Mouse (Mus musculus): Measurements from ENCODE around the gene Oxt. TPM values are rescaled to one million over a fixed set of nuclear protein-coding genes. Genes with fewer than 3 reads are reported as not detected.

Oxt gene
- total RNA-seq (2014; rRNA removed; ENCODE audit: low replicate concordance) = not detected in 2 replicates
- not detected in 2 replicates for polyA plus RNA-seq (2015; fragmentation: Nextera tagmentation; extraction: Ambion mirVana)

DNA sequence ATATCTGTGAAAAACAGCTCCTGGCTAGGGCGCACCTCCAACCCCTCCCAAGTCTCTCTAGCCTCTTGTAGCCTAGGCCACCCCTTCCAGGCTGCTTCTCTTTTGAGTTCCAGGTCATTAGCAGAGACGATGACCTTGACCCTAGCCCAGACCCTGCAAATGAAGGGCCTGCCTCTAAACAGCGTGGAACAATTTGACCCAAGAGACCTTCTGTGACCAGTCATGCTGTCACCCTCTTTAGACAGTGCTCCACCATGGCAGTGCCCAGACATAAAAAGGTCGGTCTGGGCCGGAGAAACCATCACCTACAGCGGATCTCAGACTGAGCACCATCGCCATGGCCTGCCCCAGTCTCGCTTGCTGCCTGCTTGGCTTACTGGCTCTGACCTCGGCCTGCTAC lies at the start of gene Oxt:
Gene Oxt, plus strand, starts transcription at position 301 of the 400 bp plus-strand sequence.
- 66% methylated on average over 9 of the region's 9 CpGs for WGBS
- Histone ChIP-seq H3K27me3 (ENCODE audit: control insufficient read depth, insufficient read depth, low read length) (peaks cover 59% of the 10 kb centered on the region), H3K27ac (ENCODE audit: low read depth) (no peak within 1 kb of the TSS), H3K4me2 (ENCODE audit: low read depth, low read length) (peak within 1 kb of the TSS; percentile 57), H3K4me3 (ENCODE audit: low read depth, low read length) (peak within 1 kb of the TSS; percentile 42), H3K36me3 (replicated peaks; ENCODE audit: control insufficient read depth, insufficient read depth, low read length) (no peaks in the 10 kb centered on the region), H3K4me1 (ENCODE audit: control insufficient read depth, insufficient read depth) (peaks cover 7% of the 10 kb centered on the region; the same call in 1 of the 2 replicates), H3K9ac (replicated peaks; ENCODE audit: low read depth, low read length) (no peak within 1 kb of the TSS; the same call in 1 of the 2 replicates), H3K9me3 (replicated peaks; ENCODE audit: control insufficient read depth, low read length) (no peaks in the 10 kb centered on the region)
- no peak for TF ChIP-seq CTCF (IDR thresholded peaks at IDR 0.05; ENCODE audit: low read depth)
- no peak for TF ChIP-seq EP300 (IDR thresholded peaks at IDR 0.05; ENCODE audit: low read depth)
- DNase-seq (ENCODE audit: low spot score) (no peak), ATAC-seq (ENCODE audit: insufficient read depth, low read depth) (no peak)

DNA sequence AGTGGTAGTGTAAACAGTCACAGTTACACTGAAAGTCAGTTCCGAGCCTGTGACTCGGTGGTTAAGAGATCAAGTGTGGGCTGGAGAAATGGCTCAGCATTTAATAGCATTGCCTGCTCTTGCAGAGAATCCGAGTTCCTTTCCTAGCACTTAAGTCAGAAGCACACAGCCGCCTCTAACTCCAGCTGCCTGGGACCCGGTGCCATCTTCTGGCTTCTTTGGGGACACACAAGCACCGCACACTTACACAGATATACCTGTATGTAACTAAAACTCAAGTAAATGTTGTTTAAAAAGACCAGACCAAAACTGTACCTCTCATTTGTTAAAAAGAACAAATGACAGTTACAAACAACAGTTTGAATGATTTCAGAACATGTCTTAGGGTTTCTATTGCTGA lies 47.5 kb upstream of the Oxt start:
- 86% methylated on average over 6 of the region's 6 CpGs for WGBS

DNA sequence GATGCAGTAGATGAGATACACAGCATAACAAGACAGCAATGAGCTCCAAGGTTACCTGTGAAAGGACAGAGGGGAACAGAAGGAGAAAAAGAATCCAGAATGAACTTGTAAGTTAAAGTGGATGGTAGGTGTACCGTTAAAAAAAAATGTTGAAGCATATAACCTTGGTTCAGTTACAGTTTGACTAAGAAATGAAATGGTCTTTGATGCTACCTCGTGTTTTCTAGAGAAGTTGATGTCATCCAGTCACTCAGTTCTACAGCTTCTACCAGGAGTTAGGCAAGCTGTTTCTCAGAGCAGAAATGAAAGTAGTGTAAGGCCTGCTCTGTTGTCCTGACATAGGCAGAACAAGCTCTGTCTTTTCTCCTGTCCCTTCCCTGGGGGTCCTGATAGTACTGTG lies 46.7 kb upstream of the Oxt start:
- H3K4me1 ChIP-seq (ENCODE audit: control insufficient read depth, insufficient read depth) = no peaks in the 10 kb centered on the region
- no peak overlapping the region for H3K27ac ChIP-seq (ENCODE audit: low read depth)
- H3K9me3 ChIP-seq (replicated peaks; ENCODE audit: control insufficient read depth, low read length) = no peaks in the 10 kb centered on the region
- H3K4me2 ChIP-seq (ENCODE audit: low read depth, low read length) = no peak overlapping the region
- 90% methylated on average over 2 of the region's 2 CpGs for WGBS
- DNase-seq (ENCODE audit: low spot score) (no peak), ATAC-seq (ENCODE audit: insufficient read depth, low read depth) (no peak)
- H3K27me3 ChIP-seq (ENCODE audit: control insufficient read depth, insufficient read depth, low read length) = no peaks in the 10 kb centered on the region
- no peak overlapping the region for H3K4me3 ChIP-seq (ENCODE audit: low read depth, low read length)
- TF ChIP-seq EP300 (IDR thresholded peaks at IDR 0.05; ENCODE audit: low read depth) (no peak), CTCF (IDR thresholded peaks at IDR 0.05; ENCODE audit: low read depth) (no peak)
- peaks cover 68% of the 10 kb centered on the region for H3K36me3 ChIP-seq (replicated peaks; ENCODE audit: control insufficient read depth, insufficient read depth, low read length)
- no peak overlapping the region for H3K9ac ChIP-seq (replicated peaks; ENCODE audit: low read depth, low read length)

More for the DNA sequence above, 47.5 kb upstream of the Oxt start:
- Histone ChIP-seq H3K27ac (ENCODE audit: low read depth) (no peak overlapping the region), H3K36me3 (replicated peaks; ENCODE audit: control insufficient read depth, insufficient read depth, low read length) (peaks cover 61% of the 10 kb centered on the region), H3K27me3 (ENCODE audit: control insufficient read depth, insufficient read depth, low read length) (no peaks in the 10 kb centered on the region), H3K9me3 (replicated peaks; ENCODE audit: control insufficient read depth, low read length) (no peaks in the 10 kb centered on the region), H3K9ac (replicated peaks; ENCODE audit: low read depth, low read length) (no peak overlapping the region), H3K4me1 (ENCODE audit: control insufficient read depth, insufficient read depth) (no peaks in the 10 kb centered on the region), H3K4me3 (ENCODE audit: low read depth, low read length) (no peak overlapping the region), H3K4me2 (ENCODE audit: low read depth, low read length) (no peak overlapping the region)
- no peak for DNase-seq (ENCODE audit: low spot score)
- no peak for ATAC-seq (ENCODE audit: insufficient read depth, low read depth)
- no peak; the same call in 1 of the 2 replicates for TF ChIP-seq CTCF (IDR thresholded peaks at IDR 0.05; ENCODE audit: low read depth)
- TF ChIP-seq EP300 (IDR thresholded peaks at IDR 0.05; ENCODE audit: low read depth) = no peak

DNA sequence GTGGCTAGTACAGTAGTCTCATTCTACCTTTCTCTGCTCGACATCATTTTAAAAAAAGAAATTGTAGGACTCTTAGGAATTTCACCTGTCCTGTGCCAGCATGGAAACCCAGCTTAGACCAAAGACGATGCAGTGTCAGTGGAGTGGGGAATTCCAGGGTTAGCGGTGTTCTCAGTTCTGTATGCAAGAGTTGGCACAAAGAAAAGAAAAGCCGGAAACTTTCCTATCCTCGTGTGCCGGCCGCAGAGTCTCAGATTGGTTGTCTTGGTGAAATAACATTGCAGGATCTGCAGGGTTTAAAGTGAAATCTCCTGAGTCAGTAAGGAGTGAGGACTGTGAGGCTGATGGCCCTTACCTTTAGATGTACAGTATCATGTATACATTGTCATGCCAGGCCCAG lies 46.0 kb upstream of the Oxt start:
- H3K4me1 ChIP-seq (ENCODE audit: control insufficient read depth, insufficient read depth) = no peaks in the 10 kb centered on the region
- WGBS = 75% methylated on average over 7 of the region's 7 CpGs
- H3K36me3 ChIP-seq (replicated peaks; ENCODE audit: control insufficient read depth, insufficient read depth, low read length) = peaks cover 72% of the 10 kb centered on the region
- TF ChIP-seq EP300 (IDR thresholded peaks at IDR 0.05; ENCODE audit: low read depth) (no peak), CTCF (IDR thresholded peaks at IDR 0.05; ENCODE audit: low read depth) (no peak)
- H3K9me3 ChIP-seq (replicated peaks; ENCODE audit: control insufficient read depth, low read length) = no peaks in the 10 kb centered on the region
- DNase-seq (ENCODE audit: low spot score) (no peak), ATAC-seq (ENCODE audit: insufficient read depth, low read depth) (no peak)
- no peak overlapping the region for H3K4me2 ChIP-seq (ENCODE audit: low read depth, low read length)
- H3K4me3 ChIP-seq (ENCODE audit: low read depth, low read length) = no peak overlapping the region
- H3K27me3 ChIP-seq (ENCODE audit: control insufficient read depth, insufficient read depth, low read length) = no peaks in the 10 kb centered on the region
- H3K27ac ChIP-seq (ENCODE audit: low read depth) = no peak overlapping the region
- H3K9ac ChIP-seq (replicated peaks; ENCODE audit: low read depth, low read length) = no peak overlapping the region

DNA sequence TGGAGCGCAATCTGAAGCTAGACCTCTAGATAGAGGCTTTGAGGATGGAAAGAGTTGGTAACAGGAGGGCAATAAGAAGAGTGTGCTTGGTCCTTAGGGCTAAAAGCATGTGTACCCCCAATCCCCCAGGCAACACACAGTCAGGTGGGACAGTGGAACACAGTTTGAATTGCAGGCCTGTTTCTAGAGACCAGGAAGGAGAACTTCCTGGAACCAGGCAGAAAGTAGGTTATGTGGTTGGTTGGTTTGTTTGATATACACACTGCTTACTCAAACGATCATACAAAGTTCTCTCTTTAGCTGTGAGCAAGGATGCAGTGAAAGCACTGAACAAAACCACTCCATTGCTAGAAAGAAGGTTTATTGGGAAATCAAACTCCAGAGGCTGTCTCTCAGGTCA lies 43.8 kb upstream of the Oxt start:
- Histone ChIP-seq H3K9ac (replicated peaks; ENCODE audit: low read depth, low read length) (no peak overlapping the region), H3K27me3 (ENCODE audit: control insufficient read depth, insufficient read depth, low read length) (no peaks in the 10 kb centered on the region), H3K27ac (ENCODE audit: low read depth) (no peak overlapping the region), H3K4me3 (ENCODE audit: low read depth, low read length) (no peak overlapping the region), H3K9me3 (replicated peaks; ENCODE audit: control insufficient read depth, low read length) (no peaks in the 10 kb centered on the region), H3K4me2 (ENCODE audit: low read depth, low read length) (no peak overlapping the region), H3K36me3 (replicated peaks; ENCODE audit: control insufficient read depth, insufficient read depth, low read length) (peaks cover 75% of the 10 kb centered on the region), H3K4me1 (ENCODE audit: control insufficient read depth, insufficient read depth) (no peaks in the 10 kb centered on the region)
- WGBS = 82% methylated on average over 2 of the region's 2 CpGs
- ATAC-seq (ENCODE audit: insufficient read depth, low read depth) (no peak), DNase-seq (ENCODE audit: low spot score) (no peak)
- TF ChIP-seq EP300 (IDR thresholded peaks at IDR 0.05; ENCODE audit: low read depth) (no peak), CTCF (IDR thresholded peaks at IDR 0.05; ENCODE audit: low read depth) (no peak)

DNA sequence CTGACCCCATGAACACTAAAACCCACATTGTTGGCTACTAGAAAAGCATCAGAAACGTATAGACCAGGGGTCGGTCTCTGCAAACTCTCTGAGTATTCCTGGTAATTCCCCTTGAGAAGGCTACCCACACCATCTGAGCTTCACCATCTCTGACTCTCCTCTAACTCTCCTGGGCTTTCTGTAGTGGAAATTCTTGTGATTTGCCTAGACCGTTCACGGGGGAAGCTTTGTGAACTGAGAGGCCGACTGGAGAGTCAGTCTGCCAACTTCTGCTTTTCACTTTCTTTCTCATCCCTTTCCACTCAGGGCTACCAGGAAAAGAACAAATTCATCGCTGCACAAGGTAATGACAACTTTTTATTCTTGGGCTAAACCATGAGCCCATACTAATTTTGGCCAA lies 41.0 kb upstream of the Oxt start:
- TF ChIP-seq CTCF (IDR thresholded peaks at IDR 0.05; ENCODE audit: low read depth) = no peak
- no peak for TF ChIP-seq EP300 (IDR thresholded peaks at IDR 0.05; ENCODE audit: low read depth)
- ATAC-seq (ENCODE audit: insufficient read depth, low read depth) (no peak), DNase-seq (ENCODE audit: low spot score) (no peak)
- Histone ChIP-seq H3K27me3 (ENCODE audit: control insufficient read depth, insufficient read depth, low read length) (no peaks in the 10 kb centered on the region), H3K9me3 (replicated peaks; ENCODE audit: control insufficient read depth, low read length) (no peaks in the 10 kb centered on the region), H3K4me2 (ENCODE audit: low read depth, low read length) (no peak overlapping the region), H3K9ac (replicated peaks; ENCODE audit: low read depth, low read length) (no peak overlapping the region), H3K36me3 (replicated peaks; ENCODE audit: control insufficient read depth, insufficient read depth, low read length) (peaks cover 74% of the 10 kb centered on the region), H3K27ac (ENCODE audit: low read depth) (no peak overlapping the region), H3K4me1 (ENCODE audit: control insufficient read depth, insufficient read depth) (no peaks in the 10 kb centered on the region), H3K4me3 (ENCODE audit: low read depth, low read length) (no peak overlapping the region)
- WGBS = 87% methylated on average over 6 of the region's 6 CpGs

All from heart, postnatal 0 days (tissue).